Mouse (Mus musculus): Measurements from ENCODE around the gene Gm21987.

GRCm38 (mm10) chr16:38373439-38373838 is 26.6 kb downstream of the Gm21987 start:
- TF ChIP-seq GATA1 (IDR thresholded peaks at IDR 0.05; ENCODE audit: low read length) (no peak), TAL1 (IDR thresholded peaks at IDR 0.05; ENCODE audit: low read length) (no peak)
